Mouse (Mus musculus) ES-E14 (cell line): ENCODE measurements around the gene AC124502.3. TPM values are rescaled to one million over a fixed set of nuclear protein-coding genes. Genes with fewer than 3 reads are reported as not detected.

ENCODE experiments used
- DNase-seq: peaks from one replicate; pipeline ENCODE4 v3.0.0-alpha.2; 2013; ENCODE audit warnings: low read depth, low spot score
- H3K27ac ChIP-seq: 2 replicates; pipeline ENCODE4 v1.5.1; 2012; ENCODE audit warnings: low read depth, mild to moderate bottlenecking, low read length, moderate library complexity, mixed read lengths; ENCODE audit not compliant: poor library complexity, insufficient read depth, severe bottlenecking
- H3K36me3 ChIP-seq: 2 replicates; pipeline ENCODE4 v1.6.1; 2012; ENCODE audit warnings: mild to moderate bottlenecking, low read length, moderate library complexity, mixed read lengths; ENCODE audit not compliant: control insufficient read depth, poor library complexity, insufficient read depth, severe bottlenecking
- H3K4me1 ChIP-seq, 2 experiments: fragments of 150-350 bp in 1 of 2; sonication (generic) in 1 of 2; 2 replicates each; pipeline ENCODE4 v1.6.1; 2012; ENCODE audit warnings: low read length in 2 of 2, mild to moderate bottlenecking in 1 of 2, mixed read lengths in 1 of 2; ENCODE audit not compliant: control insufficient read depth in 2 of 2, insufficient read depth in 2 of 2, poor library complexity in 1 of 2
- H3K4me3 ChIP-seq, 2 experiments: fragments of 150-350 bp in 1 of 2; sonication (generic) in 1 of 2; 2 replicates each; pipeline ENCODE4 v1.5.1; 2012; ENCODE audit warnings: low read length in 2 of 2, low read depth in 1 of 2, mild to moderate bottlenecking in 1 of 2, mixed read lengths in 1 of 2; ENCODE audit not compliant: insufficient read depth in 1 of 2, poor library complexity in 1 of 2, severe bottlenecking in 1 of 2
- H3K9ac ChIP-seq: 2 replicates; pipeline ENCODE4 v1.6.1; 2012; ENCODE audit warnings: low read depth, mild to moderate bottlenecking, low read length, mixed read lengths; ENCODE audit not compliant: poor library complexity, insufficient read depth, severe bottlenecking
- H3K9me3 ChIP-seq: fragments of 150-350 bp; sonication (generic); 2 replicates; pipeline ENCODE4 v1.6.1; 2012; ENCODE audit warnings: low read depth, mild to moderate bottlenecking, low read length; ENCODE audit not compliant: control insufficient read depth, insufficient read depth
- CHD2 ChIP-seq: IDR thresholded peaks from 2 replicates; pipeline ENCODE4 v1.6.1; 2014; ENCODE audit warnings: mild to moderate bottlenecking, low read depth, low read length, inconsistent platforms
- HCFC1 ChIP-seq: IDR thresholded peaks from 2 replicates; pipeline ENCODE4 v1.6.1; 2012; ENCODE audit warnings: low read length, inconsistent platforms, borderline replicate concordance; ENCODE audit not compliant: insufficient read depth
- MAFK ChIP-seq: IDR thresholded peaks from 2 replicates; pipeline ENCODE4 v1.6.1; 2014; ENCODE audit warnings: mild to moderate bottlenecking, low read depth, low read length, inconsistent platforms; ENCODE audit not compliant: insufficient read depth
- ZC3H11A ChIP-seq: IDR thresholded peaks from 2 replicates; pipeline ENCODE4 v1.6.1; 2012; ENCODE audit warnings: low read depth, mild to moderate bottlenecking, inconsistent platforms, low read length, borderline replicate concordance
- ZNF384 ChIP-seq: IDR thresholded peaks from 2 replicates; pipeline ENCODE4 v1.6.1; 2012; ENCODE audit warnings: low read depth, low read length, inconsistent platforms
- in situ Hi-C, 2 experiments: fragments of 600-800 bp; cut with MboI; formaldehyde crosslinking; loops; one replicate each; pipeline ENCODE4 v1.15.1; 2025; ENCODE audit warnings: low sequenced_read_pairs in 2 of 2, inconsistent platforms in 1 of 2; ENCODE audit not compliant: unreplicated experiment in 2 of 2
- total RNA-seq: library from RNA; depleted of rRNA; stranded (reverse); fragments of 300-350 nt; gene quantifications from 2 replicates; pipeline ENCODE4 v1.2.3, GENCODE M21; 2012

Gene AC124502.3
- total RNA-seq, 1 experiment = 3.2 TPM

DNA sequence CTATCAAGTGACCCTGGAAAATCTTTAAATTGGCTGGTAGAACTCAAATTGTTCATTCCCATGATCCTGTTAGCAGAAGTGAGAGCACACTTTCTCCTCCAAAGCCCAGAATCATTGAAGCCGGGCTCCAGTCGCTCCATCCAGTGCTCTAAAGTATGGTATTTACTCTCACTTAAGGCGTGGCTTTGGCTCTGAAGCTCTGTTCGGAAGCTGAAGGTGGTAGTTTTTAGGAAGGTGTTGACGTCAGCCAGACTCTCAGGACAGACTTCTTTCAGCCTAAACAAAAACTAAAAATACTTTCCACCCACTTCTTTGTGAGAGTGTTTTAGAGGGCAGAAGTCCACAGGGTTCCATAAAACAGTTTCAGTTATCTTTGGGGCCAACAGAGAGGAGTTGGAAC is 34.8 kb downstream of the AC124502.3 start:
- no peak overlapping the region for H3K27ac ChIP-seq
- peaks cover 7 to 15% of the 10 kb centered on the region in 2 experiments; a peak in 3 of 4 replicates for H3K4me1 ChIP-seq
- no peaks in the 10 kb centered on the region for H3K9me3 ChIP-seq
- no peaks in the 10 kb centered on the region for H3K36me3 ChIP-seq
- DNase-seq = no peak
- TF ChIP-seq MAFK (no peak), HCFC1 (no peak), ZC3H11A (no peak), ZNF384 (no peak), CHD2 (no peak)
- in situ Hi-C loops = no loop called here
- H3K4me3 ChIP-seq = no peak overlapping the region
- no peak overlapping the region for H3K9ac ChIP-seq

DNA sequence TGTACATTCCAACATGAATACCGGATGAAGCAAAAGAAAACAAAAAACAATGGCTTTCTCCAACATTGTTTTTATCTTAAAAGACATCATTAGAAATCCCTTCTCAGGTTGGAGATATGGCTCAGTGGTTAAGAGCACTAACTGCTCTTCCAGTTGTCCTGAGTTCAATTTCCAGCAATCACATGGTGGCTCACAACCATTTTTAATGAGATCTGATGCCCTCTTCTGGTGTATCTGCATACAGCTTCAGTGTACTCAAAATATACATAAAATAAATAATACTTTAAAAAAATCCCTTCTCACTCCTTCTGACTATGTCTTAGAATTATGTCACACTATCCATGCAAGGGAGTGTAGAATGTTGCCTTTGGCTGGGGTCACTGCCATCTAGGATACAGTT is 40.6 kb downstream of the AC124502.3 start:
- H3K9ac ChIP-seq = no peak overlapping the region
- H3K36me3 ChIP-seq = no peaks in the 10 kb centered on the region
- no peak overlapping the region for H3K27ac ChIP-seq
- H3K4me3 ChIP-seq = no peak overlapping the region
- peaks cover 0 to 7% of the 10 kb centered on the region in 2 experiments; a peak in 1 of 4 replicates for H3K4me1 ChIP-seq
- in situ Hi-C loops = no loop called here
- no peak for DNase-seq
- H3K9me3 ChIP-seq = no peaks in the 10 kb centered on the region
- TF ChIP-seq HCFC1 (no peak), MAFK (no peak), CHD2 (no peak), ZC3H11A (no peak), ZNF384 (no peak)

DNA sequence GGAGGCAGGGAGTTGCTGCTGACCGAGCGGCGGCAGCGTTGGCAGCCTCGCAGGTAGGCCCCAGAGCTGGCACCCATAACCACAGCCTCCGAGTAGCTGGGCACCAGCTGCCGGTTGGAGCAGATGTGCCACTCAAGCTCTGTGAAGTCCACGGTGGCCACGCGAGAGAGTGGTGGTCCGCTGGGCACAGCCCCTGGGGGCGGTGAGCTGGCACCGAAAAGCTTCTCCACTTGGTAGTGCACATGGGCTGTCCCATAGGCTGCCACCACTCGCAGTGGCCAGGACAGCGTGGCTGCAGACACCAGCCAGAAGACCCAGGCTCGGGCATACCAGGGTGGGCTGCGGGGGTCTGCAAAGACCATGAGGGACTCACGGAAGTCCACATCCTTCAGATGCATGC is 43.3 kb downstream of the AC124502.3 start:
- Histone ChIP-seq H3K27ac (no peak overlapping the region), H3K9ac (no peak overlapping the region), H3K9me3 (no peaks in the 10 kb centered on the region), H3K4me1 (peaks cover 0 to 11% of the 10 kb centered on the region in 2 experiments; a peak in 2 of 4 replicates), H3K36me3 (no peaks in the 10 kb centered on the region), H3K4me3 (peak overlapping the region; percentile 38 to 49)
- in situ Hi-C loops = no loop called here
- no peak for TF ChIP-seq ZC3H11A
- TF ChIP-seq MAFK = no peak
- no peak for TF ChIP-seq CHD2
- no peak for TF ChIP-seq HCFC1
- no peak for TF ChIP-seq ZNF384
- no peak for DNase-seq

DNA sequence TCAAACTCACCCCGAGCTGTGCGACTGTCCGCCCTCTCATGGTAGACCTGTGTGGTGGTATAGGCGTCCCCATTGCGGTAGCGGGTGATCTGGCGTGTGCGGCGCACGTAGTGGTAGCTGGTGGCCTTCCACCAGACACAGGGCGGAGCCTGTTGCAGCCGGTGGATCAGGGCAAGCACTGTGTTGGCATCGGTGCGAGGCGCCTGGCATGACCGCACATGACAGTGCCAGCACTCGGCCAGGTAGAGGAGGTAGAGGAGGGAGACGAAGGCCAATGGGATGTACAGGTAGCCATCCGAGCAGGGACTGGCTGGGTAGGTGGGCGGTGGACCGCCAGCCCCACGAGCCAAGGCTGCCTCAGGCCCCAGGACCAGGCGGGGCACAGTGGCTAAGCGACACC is 43.9 kb downstream of the AC124502.3 start:
- H3K4me3 ChIP-seq = peak overlapping the region; percentile 38 to 49; a peak in 3 of 4 replicates
- no peak overlapping the region for H3K27ac ChIP-seq
- no peaks in the 10 kb centered on the region for H3K9me3 ChIP-seq
- in situ Hi-C loops = no loop called here
- TF ChIP-seq HCFC1 (no peak), MAFK (no peak), ZC3H11A (no peak), ZNF384 (no peak), CHD2 (no peak)
- H3K36me3 ChIP-seq = no peaks in the 10 kb centered on the region
- DNase-seq = no peak
- H3K9ac ChIP-seq = no peak overlapping the region
- H3K4me1 ChIP-seq = peaks cover 0 to 15% of the 10 kb centered on the region in 2 experiments; a peak in 2 of 4 replicates
